Mouse (Mus musculus): ENCODE measurements at regions not wholly inside any gene's neighbourhood (a gene's known extent, or its start where the extent isn't known, plus 50 kb on each side); places are given as distances from the start of the nearest gene placed in this dataset.

- DNase-seq (ENCODE audit: low spot score) = no peak
These were observed 75.1 kb upstream of the Nrip1 start for GRCm38 (mm10) chr16:76448773-76449172.

GRCm38 (mm10) chr16:76447033-76447432, 73.4 kb upstream of the Nrip1 start:
- no peak for DNase-seq (ENCODE audit: low spot score)

- DNase-seq (ENCODE audit: low spot score) = no peak
These were observed 71.0 kb upstream of the Nrip1 start for GRCm38 (mm10) chr16:76444668-76445067.

- no peak for DNase-seq (ENCODE audit: low spot score)
These were observed 69.0 kb upstream of the Nrip1 start for GRCm38 (mm10) chr16:76442635-76443034.

GRCm38 (mm10) chr16:76441803-76442448, 68.3 kb upstream of the Nrip1 start:
- no peak for DNase-seq (ENCODE audit: low spot score)

GRCm38 (mm10) chr16:76438093-76438883, 64.7 kb upstream of the Nrip1 start:
- no peak for DNase-seq (ENCODE audit: low spot score)

- no peak for DNase-seq (ENCODE audit: low spot score)
These were observed 62.7 kb upstream of the Nrip1 start for GRCm38 (mm10) chr16:76436290-76436689.

- no peak for DNase-seq (ENCODE audit: low spot score)
These were observed 59.6 kb upstream of the Nrip1 start for GRCm38 (mm10) chr16:76433076-76433825.

- no peak for DNase-seq (ENCODE audit: low spot score)
These were observed 58.7 kb upstream of the Nrip1 start for GRCm38 (mm10) chr16:76432304-76432703.

GRCm38 (mm10) chr16:76429156-76429555, 55.5 kb upstream of the Nrip1 start:
- no peak for DNase-seq (ENCODE audit: low spot score)

GRCm38 (mm10) chr16:76423964-76424363, 50.3 kb upstream of the Nrip1 start:
- DNase-seq (ENCODE audit: low spot score) = no peak
